Mouse (Mus musculus): Measurements from ENCODE around the gene Hist1h4f.

DNA sequence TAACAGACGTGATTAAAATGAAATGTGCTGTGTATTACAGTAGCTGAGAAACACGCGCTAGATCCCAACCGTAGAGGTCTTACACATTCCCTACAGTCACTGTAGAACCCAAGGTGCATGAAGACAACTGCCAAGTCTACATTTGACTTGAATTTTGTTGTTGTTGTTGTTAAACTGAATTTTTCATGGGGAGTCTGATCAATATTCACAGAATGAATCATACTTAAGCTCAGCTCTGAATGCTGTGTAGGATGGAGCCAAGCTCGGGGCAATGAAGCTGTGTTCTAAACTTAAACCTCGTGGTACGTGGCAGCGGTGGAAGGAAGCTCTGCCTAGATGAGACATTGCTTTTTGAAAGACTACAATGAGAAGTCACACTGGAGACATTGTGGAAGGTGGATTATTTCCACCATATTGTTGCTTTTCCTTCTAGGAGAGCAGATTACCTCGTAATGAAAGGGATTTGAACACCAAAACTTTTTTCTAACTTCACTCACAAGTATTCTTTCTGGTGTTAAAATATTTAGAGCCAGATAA lies 49.3 kb downstream of the Hist1h4f start:
- TF ChIP-seq POLR2A (IDR thresholded peaks at IDR 0.05; ENCODE audit: borderline replicate concordance, low read depth, low read length) (no peak), CTCF (IDR thresholded peaks at IDR 0.05; ENCODE audit: low read depth, low read length) (no peak)

Measured in bone marrow macrophage, adult 2 months (primary cell).